Mouse (Mus musculus): ENCODE results near the gene Rab3il1. TPM values are rescaled to one million over a fixed set of nuclear protein-coding genes. Genes with fewer than 3 reads are reported as not detected.
A peak's percentile ranks its signal among the peaks of the same experiment; 100 is the strongest.

Rab3il1 gene
- total and polyA plus RNA-seq, 3 experiments, result 1.0 to 1.4 TPM; not detected in 1

DNA sequence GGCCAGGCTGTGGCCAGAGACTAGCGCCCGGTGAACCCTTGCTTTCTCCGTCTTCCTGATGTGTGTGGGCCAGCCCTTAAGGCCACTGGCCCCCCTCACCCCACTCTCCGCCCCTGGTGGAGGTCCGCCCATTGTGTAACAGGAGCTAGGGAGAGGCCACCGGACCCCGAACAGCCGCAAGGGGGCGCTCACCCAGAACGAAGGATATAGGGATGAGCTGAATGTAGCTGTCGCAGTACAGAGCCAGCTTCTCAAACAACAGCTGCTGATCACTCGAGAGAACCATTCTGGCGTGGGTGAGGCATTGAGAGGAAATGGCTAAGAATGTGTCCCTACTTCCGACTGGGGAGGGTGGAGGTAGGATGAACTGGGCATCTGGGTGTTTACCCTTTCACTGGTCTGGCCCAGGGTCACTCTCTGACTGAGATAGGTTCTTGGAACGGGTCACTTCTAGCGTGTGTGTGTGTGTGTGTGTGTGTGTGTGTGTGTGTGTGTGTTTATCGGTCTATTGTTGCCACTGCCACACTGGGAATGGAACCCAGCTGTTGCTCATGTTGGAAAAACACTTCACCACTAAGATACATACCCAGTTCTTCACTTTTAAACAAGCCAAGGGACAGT lies 8.3 kb upstream of the Rab3il1 start:
- no peaks in the 10 kb centered on the region for H3K79me2 ChIP-seq (ENCODE audit: control insufficient read depth, insufficient read depth, low read length, poor library complexity)
- H3K4me1 ChIP-seq (ENCODE audit: control insufficient read depth in 1 of 2, insufficient read depth in 2 of 2, low read length in 2 of 2), result peaks cover 0 to 17% of the 10 kb centered on the region in 2 experiments
- no peak overlapping the region for H3K27ac ChIP-seq (ENCODE audit: control insufficient read depth, low read depth, low read length)
- peak; percentile 49 for TF ChIP-seq ZC3H11A (IDR thresholded peaks at IDR 0.05; ENCODE audit: low read depth, low read length)
- no peak for TF ChIP-seq ZMIZ1 (IDR thresholded peaks at IDR 0.05; ENCODE audit: low read depth, low read length)
- peak; percentile 77 to 95 (median 92) for TF ChIP-seq CTCF (IDR thresholded peaks at IDR 0.05 in 2 of 3, conservative IDR thresholded peaks at IDR 0.05 in 1 of 3; ENCODE audit: control insufficient read depth in 1 of 3, insufficient read depth in 1 of 3, low read depth in 2 of 3, low read length in 3 of 3, poor library complexity in 1 of 3, severe bottlenecking in 1 of 3)
- TF ChIP-seq ETS1 (IDR thresholded peaks at IDR 0.05; ENCODE audit: low read depth, low read length), result no peak
- TF ChIP-seq UBTF (IDR thresholded peaks at IDR 0.05; ENCODE audit: borderline replicate concordance, insufficient read depth, low read depth, low read length), result no peak
- TF ChIP-seq RAD21 (IDR thresholded peaks at IDR 0.05; ENCODE audit: low read depth, low read length), result peak; percentile 52
- TF ChIP-seq E2F4 (IDR thresholded peaks at IDR 0.05; ENCODE audit: borderline replicate concordance, low read depth, low read length), result no peak
- no peak for TF ChIP-seq TAL1 (IDR thresholded peaks at IDR 0.05; ENCODE audit: low read length)
- no peak for TF ChIP-seq CHD1 (IDR thresholded peaks at IDR 0.05; ENCODE audit: low read depth, low read length)
- TF ChIP-seq ZKSCAN1 (IDR thresholded peaks at IDR 0.05; ENCODE audit: low read depth, low read length), result no peak
- TF ChIP-seq SMC3 (IDR thresholded peaks at IDR 0.05; ENCODE audit: low read depth, low read length), result peak; percentile 86
- no peak for TF ChIP-seq GABPA (IDR thresholded peaks at IDR 0.05; ENCODE audit: low read depth, low read length)
- TF ChIP-seq NRF1 (IDR thresholded peaks at IDR 0.05; ENCODE audit: insufficient read depth, low read depth, low read length, poor library complexity, severe bottlenecking), result no peak
- H3K9ac ChIP-seq (ENCODE audit: control insufficient read depth, low read depth, low read length, poor library complexity, severe bottlenecking), result no peak overlapping the region
- no peak overlapping the region for H3K4me3 ChIP-seq (ENCODE audit: control insufficient read depth in 1 of 2, insufficient read depth in 1 of 2, low read depth in 2 of 2, low read length in 2 of 2)
- H3K9me3 ChIP-seq (replicated peaks; ENCODE audit: insufficient read depth, low read length), result no peaks in the 10 kb centered on the region
- no peaks in the 10 kb centered on the region for H3K27me3 ChIP-seq (ENCODE audit: control insufficient read depth in 1 of 2, insufficient read depth in 2 of 2, low read length in 2 of 2)
- peak; percentile 81 for DNase-seq (ENCODE audit: low read depth, low spot score)
- H3K36me3 ChIP-seq (ENCODE audit: control insufficient read depth in 1 of 2, insufficient read depth in 2 of 2, low read length in 2 of 2), result peaks cover 0 to 8% of the 10 kb centered on the region in 2 experiments; a peak in 2 of 4 replicates

DNA sequence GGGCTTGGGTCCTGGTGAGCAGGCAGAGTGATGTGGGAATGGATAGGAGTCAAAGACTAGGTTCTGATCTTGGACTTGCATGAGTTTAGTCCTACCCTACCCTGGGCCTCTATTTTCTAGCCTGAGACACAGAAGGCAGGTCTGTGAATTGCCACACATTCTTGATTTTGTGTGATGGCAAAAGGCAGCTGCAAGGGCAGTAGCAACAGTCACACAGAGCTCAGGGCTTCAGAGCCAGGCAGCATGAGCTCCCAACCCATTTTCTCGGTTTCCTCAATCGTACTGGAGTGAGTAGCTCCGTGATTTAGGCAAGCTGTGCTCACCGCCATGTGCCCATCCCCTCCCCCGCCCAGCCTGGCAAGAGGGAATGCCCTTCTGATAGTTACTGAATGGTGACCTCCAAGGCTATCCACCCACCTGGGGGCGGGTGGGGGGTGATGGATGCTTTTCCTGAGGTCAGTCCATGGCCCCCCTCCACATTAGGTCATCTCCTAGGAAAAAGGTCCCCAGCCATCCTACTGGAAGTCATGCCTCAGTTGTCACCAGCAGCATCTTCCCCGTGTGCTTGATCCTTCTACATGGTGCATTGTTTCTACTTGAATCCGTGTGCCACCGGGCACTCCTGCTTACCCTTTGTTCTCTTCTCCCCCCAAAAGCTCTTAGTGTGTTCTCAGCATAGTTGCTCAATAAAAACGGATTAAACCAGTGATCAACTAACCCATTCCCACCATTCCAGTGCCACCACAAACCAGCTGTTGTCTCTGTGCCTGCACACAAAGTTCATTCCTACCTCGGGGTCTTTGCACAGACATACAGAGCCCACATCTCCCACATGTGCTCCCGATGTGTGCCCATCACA lies 4.0 kb upstream of the Rab3il1 start:
- DNase-seq (ENCODE audit: low read depth, low spot score), result no peak
- no peaks in the 10 kb centered on the region for H3K4me1 ChIP-seq (ENCODE audit: control insufficient read depth in 1 of 2, insufficient read depth in 2 of 2, low read length in 2 of 2)
- TF ChIP-seq CTCF (IDR thresholded peaks at IDR 0.05 in 2 of 3, conservative IDR thresholded peaks at IDR 0.05 in 1 of 3; ENCODE audit: control insufficient read depth in 1 of 3, insufficient read depth in 1 of 3, low read depth in 2 of 3, low read length in 3 of 3, poor library complexity in 1 of 3, severe bottlenecking in 1 of 3), result no peak
- TF ChIP-seq SIN3A (IDR thresholded peaks at IDR 0.05; ENCODE audit: low read length), result no peak
- no peak overlapping the region for H3K4me3 ChIP-seq (ENCODE audit: control insufficient read depth in 1 of 2, insufficient read depth in 1 of 2, low read depth in 2 of 2, low read length in 2 of 2)
- H3K27me3 ChIP-seq (ENCODE audit: control insufficient read depth in 1 of 2, insufficient read depth in 2 of 2, low read length in 2 of 2), result no peaks in the 10 kb centered on the region
- H3K9ac ChIP-seq (ENCODE audit: control insufficient read depth, low read depth, low read length, poor library complexity, severe bottlenecking), result no peak overlapping the region
- H3K36me3 ChIP-seq (ENCODE audit: control insufficient read depth in 1 of 2, insufficient read depth in 2 of 2, low read length in 2 of 2), result no peaks in the 10 kb centered on the region
- H3K79me2 ChIP-seq (ENCODE audit: control insufficient read depth, insufficient read depth, low read length, poor library complexity), result no peaks in the 10 kb centered on the region
- H3K9me3 ChIP-seq (replicated peaks; ENCODE audit: insufficient read depth, low read length), result no peaks in the 10 kb centered on the region
- H3K27ac ChIP-seq (ENCODE audit: control insufficient read depth, low read depth, low read length), result no peak overlapping the region

Measured in MEL (cell line).